Mouse (Mus musculus) embryo, embryonic 11 days (tissue): ENCODE measurements around the gene Atp8b4.

Source experiments
- DNase-seq: peaks from one replicate; pipeline ENCODE4 v3.0.0-alpha.2; 2015

The Atp8b4 gene

DNA sequence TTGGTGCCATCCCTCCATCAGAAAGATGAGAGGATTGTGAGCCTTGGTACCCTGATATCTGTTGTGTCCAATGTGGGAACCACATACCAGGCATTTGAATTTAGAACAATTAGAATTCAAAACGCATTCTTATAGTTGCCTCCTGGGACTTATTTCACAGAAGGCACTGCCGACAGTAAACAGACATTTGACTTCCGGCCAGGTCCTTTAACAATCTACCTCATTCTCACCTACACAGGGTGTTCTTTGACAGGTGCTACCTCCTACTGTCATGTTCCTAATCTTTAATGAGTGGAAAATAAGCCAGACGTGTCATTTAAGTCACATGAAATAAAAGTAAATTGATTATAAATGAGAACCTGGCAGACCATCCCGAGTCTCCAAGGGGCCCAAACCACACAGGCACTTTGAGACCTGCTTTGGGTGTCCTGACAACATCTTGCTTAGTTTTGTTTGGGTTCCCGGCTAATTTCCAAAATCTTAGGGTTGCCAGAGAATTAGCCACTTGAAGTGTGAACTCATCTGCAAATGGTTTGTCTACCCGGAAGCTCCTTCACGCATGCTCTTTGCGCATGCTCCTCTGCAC lies 67.9 kb downstream of the Atp8b4 start:
- no peak for DNase-seq

DNA sequence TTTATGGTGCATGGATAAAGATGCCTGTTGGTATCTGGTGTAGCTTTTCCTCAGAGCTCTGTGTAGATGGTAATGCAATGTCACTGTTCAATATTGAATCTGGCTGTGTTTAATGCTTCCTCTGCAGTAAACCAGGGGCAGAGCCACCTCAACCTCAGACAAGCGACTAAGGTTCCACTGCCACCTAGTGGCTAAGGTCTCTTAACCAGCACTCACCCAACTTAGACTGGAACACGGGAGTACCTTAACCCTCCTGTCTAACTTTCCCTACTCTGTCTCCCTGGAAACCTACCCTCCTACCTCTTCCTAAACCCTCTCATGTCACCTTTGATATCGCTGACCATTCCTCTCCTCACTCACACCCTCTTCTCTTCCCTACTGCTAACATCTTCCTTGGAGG lies 71.2 kb downstream of the Atp8b4 start:
- DNase-seq = peak; percentile 83

DNA sequence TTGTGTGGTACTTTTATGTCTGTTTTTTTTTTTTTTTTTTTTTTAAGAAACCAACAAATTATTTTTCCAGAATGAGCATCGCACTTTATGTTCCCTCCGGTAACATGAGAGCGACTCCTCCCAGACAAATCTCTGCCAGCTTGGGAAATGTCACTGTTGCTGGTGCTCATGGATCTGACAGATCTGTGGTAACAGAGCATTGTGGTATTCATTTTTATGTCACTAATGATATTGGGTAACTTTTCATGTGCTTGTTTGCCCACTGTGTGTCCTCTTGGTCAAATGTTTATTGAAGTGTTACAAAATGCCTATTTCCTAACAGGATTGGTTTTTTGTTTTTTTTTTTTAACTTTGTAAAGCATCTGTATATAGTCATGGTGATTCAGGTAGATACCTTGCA lies 75.3 kb downstream of the Atp8b4 start:
- DNase-seq = no peak

DNA sequence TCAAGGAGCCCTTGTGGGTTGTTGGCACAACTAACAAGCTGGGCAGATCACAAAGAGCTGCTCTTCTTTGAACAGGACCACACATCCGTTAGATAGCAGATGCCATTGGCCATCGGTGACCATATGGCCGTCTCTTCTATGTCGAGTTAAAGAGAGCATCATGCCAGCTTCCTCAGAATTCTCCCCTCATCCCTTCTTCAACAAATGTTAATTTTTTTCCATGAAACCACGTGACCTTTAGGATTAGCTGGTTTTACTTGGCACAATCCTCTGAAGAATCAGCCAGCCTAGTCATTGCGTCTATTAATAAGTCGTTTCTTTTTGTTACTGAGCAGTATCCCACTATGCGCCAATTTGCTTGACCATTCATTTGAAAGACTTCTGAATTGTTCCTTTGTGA lies 75.8 kb downstream of the Atp8b4 start:
- DNase-seq = no peak

DNA sequence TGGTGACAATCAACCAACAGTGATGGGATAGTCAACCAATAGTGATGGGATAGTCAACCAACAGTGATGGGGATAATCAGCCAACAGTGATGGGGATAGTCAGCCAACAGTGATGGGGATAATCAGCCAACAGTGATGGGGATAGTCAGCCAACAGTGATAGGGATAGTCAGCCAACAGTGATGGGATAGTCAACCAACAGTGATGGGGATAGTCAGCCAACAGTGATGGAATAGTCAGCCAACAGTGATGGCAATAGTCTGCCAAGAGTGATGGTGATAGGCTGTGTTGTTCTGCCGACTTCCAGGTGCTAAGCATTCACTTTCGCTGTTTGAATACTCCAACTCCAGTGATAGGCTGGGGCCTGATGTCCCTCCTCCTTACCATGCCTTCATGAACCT lies 79.6 kb downstream of the Atp8b4 start:
- no peak for DNase-seq

DNA sequence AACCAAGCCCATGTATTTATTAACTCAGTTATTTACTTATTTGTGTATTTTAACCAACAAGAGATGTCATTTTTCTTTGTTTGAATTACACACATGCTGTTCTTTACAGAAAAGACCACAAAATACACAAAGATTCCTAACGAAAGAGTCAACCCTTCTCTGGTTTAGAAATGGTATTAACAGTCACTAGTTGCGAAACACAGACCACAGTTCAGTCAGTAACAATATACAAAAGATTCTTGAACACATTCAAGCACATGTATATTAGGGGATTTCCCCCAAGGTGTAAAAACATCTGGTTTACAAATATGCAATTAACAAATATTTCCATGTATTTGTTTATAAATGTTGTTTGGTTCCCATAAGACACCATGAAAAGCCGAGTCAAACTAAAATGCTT lies 81.6 kb downstream of the Atp8b4 start:
- DNase-seq = no peak

DNA sequence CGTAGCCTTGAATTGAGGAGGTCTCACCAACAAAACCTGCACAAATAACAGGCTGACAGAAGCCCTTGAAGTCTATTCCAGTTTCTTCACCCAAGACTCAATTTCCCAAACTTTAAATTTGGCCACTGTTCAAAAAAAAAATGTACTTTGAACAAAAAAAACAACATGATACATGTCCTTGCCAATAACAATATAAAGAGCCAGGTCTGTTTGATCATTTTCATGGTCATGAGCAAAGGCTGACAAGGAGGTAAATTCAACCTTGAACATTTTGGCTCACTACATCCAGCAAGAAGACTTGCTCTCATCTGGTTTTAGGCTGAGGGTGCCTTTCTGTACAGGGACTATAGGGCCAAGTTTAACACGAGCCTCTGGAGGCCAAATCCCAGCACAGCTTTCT lies 83.7 kb downstream of the Atp8b4 start:
- DNase-seq = no peak

DNA sequence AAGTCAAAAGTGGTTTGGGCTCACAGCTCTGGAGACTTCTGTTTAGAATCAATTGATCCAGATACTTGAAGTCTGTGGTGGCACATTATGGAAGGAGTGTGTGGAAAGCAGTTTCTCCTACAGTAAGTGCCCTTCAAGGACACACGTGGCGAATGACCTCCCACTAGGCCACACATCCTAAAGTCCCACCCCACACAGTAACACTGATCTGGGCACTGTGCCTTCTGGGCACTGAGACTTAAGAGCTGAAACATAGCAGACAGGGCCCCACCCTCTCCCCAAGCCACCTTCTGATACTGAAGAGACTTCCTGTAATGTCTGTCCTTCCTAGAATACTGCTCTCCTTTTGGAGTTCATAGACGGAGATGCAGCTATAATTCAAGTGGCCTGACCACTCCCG lies 84.5 kb downstream of the Atp8b4 start:
- no peak for DNase-seq

DNA sequence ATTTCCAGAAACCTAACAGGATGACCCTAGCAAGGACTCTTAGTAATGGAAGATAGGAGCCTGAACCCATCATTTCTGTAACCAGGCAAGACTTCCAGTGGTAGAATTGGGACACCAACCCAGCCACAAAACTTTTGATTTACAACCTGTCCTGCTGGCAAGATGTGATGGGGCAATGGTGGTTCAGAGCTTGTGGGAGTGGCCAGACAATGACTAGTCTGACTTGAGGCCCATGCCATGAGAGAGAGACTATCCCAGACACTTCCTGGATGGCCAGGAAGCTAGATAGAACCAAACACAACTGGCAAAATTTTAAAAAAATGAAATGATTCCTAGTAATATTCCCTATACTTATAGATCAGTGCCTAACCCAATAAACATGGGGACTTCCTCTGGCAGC lies 87.7 kb downstream of the Atp8b4 start:
- DNase-seq = no peak

DNA sequence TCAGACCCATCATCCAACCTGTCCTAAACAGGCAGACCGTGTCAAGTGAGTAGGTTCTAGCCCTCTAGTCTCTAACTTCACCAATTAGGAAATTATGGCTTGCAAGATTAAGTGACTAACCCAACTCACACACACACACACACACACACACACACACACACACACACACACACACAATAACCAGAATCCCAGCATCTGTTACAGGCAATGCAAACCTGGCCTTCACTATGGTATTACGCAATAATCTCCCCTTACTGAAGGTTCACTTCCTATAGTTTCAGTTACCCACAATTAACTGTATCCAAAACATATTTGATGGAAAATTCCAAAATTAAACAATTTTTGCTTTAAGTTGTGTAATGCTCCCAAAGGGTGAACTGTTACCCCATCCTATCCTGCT lies 101.0 kb downstream of the Atp8b4 start:
- DNase-seq = no peak

DNA sequence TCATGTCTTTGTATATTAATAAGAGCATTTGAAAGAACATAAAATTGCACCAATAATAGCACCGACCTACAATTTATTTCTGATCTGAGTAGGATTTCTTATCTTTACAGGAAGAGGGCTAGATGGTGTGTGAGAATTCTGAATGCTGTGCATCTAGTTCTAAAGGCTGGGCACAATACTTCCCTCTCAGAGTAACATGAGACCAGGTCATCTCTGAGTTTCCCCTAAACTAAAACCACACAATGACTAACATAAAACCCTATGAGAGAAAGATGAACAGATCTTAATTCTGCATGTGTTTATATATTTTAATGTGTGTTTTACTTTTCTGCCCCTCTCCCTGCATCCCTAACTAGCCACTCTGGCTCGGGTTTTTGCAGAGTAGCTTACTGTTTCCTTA lies 101.5 kb downstream of the Atp8b4 start:
- no peak for DNase-seq

DNA sequence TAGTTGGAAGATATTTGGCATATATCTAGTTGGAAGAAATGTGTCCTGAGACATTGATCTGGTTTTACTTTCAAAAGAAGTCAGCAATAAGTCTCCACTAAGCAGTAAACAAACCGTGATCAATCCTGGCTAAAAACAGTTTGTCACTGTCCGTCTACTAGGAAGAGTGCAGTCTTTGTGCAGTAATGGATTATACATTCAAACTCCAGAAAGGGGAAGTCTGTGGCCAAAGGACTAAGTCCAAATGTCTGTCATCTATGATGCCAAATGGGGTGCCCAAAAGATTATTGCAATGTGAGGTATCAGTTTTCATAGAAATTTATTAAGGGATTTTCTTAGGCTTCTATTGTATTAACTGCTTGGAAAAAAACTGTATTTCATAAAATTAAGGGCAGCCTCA lies 102.3 kb downstream of the Atp8b4 start:
- no peak for DNase-seq

DNA sequence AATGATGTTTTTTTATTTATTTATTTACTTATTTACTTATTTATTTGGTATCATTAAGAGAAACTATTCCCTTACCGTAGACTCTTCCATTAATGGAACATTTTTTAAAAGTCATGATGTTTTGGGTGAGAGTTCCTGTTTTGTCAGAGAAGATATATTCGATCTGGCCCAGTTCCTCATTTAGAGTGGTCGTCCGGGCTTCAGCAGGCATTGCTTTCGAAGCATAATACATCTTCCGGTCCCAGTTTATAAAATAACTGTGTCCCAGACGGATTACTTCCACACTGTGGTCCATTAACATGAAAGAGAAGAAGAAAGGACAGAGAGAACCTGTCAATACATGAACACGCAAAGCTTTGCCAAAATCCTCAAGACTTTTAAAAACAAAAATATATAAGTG lies 103.0 kb downstream of the Atp8b4 start:
- DNase-seq = no peak

DNA sequence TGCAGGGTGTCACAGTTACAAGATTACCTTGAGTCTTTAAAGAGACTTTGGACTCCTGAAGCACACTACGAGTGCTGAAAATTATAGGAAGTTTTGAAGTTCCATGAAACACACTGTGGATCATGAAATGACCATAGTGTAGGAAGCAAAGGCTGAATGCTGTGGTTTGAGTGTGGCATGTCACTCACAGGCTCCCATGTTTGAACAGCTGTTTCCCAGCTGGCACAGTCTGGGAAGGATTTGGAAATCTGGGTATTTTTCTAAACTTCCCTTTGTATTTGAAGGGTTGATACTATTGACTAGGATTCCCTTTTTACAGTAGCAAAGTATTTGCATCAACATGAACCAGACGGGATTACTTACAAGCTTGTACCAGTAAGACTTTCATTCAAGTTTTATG lies 105.5 kb downstream of the Atp8b4 start:
- DNase-seq = peak; percentile 8

DNA sequence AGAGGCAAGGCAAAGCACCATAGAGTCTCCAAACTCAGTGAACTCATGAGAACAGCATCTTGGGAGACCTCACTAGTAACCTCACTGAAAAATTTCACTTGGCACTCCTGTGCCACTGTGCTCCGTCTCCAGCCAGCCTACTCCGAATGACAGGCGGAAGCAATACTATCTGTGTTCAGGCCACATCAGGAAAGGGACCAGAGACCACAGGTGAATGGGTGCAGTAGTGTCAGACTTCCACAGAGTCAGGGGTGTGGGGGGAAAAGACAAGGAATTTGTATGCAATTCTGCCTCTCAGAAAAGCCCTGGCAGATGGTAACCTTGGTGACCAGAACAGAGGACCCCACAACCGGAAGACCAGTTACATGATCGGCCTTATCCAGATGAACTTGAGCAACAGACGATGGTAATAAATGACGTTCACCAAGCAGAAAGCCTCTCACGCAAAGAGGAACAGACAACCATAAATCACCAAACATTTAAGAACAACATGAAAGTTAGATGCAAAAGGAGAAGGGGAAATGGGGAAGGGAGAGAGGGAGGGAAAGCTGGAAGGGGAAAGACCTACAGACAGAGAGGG lies 112.9 kb downstream of the Atp8b4 start:
- DNase-seq = no peak

DNA sequence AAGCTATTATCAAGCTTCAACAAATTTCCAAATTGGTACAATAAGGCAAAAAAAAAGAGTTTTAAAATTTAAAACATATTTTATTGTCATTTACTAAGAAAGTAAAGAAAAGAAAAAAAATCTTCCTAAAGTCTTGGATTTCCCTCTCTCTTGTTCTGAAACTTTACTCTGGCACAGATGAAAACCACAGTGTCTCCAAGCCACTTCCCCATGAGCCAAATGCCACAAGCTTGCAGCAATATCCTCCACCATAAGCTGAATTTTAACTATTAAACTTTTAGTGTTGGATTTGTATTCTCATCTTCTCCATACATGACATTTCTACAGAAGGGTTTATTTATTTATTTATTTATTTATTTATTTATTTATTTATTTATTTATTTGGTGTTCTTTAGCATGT lies 114.4 kb downstream of the Atp8b4 start:
- DNase-seq = no peak

DNA sequence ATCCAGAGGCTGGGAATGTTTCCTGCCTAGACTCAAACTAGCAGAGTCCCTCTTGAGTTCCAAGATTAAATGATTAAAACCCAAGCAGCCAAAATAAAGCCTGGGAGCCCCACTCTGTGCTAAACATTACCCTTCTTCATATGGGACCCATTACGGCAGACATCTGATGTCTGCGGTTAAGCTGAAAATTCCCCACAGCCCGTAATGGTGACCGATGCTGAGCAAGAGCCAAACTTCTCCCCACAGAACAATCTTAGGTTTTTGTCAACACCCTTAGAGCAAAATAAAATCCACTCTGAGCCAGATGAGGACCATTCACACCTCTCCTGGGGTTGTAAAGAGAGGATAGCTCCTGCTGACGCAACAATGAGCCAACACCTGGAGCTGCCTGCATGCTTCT lies 120.2 kb downstream of the Atp8b4 start:
- no peak for DNase-seq

DNA sequence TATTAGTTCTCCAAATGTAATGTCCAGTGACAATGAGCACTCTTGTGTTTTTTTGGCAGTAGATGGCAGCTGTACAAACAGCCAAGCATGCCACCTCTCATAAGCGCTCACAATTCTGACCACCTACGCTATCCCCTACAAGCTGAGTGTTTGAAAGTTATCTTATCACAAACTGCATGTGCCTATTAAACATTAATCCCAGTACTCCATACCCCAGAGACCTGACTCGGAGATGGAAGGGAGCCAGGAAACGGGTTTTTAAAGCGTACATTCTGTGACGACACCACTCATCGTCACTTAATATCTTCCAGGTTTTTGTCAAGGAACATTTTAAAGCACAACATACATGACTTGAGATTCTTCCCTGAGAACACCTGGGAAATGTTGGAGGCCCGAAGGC lies 128.8 kb downstream of the Atp8b4 start:
- DNase-seq = no peak

DNA sequence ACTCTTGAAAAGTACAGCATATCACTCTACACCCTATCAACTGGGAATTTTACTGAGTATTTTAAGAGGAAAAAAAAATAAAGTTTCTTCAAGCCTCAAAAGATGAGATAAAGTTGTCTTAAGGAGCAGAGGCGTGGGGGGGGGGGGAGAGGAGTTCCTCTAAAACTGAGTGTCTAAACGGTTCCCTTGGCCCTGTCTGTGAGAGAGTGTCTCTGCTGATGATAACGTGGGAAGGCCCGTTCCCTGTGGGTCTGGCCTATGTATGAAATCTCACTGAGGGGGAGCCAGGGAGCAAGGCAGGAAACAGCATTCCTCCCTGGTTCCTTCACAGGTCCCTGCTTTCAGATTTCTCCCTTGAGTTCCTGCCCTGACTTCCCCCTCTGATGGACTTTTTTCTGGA lies 130.7 kb downstream of the Atp8b4 start:
- no peak for DNase-seq

DNA sequence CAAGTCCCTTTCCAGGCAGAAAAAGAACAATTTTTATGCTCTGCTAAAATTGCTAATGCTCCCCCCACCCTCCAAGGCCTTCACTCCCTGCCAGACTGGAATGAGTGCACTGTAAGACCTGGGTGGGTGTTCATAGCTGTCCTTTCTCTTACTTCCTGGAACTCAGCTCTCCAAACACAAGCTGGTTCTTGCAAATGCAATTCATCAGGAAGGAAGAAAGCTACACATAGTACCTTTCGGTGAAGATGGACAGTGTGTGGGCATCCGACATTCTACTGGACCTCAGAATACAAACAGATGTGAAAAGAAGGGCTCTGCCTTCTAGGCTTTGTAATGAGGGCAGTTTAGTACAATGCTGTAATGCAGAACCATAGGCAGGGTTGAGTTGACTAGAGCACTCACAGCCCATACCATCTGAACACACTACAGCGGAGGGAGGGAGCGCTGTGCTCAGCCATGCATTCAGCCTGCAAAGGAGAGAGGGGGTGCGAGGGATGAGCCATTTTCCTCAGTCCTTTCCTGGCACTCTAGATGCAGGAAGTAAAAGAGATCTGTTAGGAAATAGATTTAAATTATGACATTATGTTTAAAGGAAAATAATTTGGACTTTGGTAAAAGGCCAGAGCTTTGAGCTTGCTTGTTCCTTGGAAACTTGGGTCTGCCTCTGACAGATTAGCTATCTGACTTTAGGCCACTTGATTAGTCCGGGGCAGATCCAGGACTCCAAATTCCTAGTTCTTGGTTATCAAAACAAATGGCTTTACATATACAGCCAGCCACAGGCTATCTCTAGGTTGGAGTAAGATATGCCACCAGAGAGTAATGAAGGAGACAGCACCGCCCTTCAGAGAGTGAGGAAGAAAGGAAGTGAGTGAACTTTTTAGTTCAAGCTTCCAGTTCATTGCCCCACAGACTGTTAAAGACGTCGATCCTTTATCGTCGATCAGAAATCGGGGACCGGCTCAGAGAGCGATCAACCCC lies 136.4 kb downstream of the Atp8b4 start:
- no peak for DNase-seq

DNA sequence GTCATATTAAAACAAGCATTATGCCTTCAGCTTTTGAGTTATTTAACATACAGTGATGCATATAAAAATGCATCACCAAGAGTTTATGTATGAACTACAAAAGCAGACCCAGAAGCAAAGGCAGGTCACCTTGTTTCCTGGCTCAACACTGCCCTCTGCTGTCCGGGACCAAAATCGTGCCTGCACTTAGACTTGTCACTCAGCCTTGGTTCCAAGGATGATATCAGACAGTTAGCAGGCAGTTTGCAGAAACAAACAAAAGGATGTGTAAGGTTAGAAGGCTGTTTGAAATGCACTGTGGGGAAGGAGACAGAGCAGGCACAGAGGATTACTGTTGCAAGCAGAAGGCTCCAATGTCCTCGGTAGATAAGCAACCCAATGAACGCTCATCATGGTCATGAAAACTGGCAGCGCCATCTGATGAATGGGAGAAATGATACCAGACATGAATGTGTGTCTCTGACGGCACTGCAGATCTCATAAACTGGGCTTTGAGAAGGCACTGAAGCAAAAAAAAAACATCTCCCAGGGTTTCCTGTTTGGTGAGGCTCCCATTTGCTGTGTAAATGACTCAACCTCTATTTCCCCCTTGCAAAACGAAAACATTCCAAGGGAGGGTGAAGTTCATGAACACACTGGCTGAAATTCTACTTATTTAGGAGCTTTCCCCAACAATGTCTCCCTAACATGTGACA lies 137.3 kb downstream of the Atp8b4 start:
- peak; percentile 78 for DNase-seq

DNA sequence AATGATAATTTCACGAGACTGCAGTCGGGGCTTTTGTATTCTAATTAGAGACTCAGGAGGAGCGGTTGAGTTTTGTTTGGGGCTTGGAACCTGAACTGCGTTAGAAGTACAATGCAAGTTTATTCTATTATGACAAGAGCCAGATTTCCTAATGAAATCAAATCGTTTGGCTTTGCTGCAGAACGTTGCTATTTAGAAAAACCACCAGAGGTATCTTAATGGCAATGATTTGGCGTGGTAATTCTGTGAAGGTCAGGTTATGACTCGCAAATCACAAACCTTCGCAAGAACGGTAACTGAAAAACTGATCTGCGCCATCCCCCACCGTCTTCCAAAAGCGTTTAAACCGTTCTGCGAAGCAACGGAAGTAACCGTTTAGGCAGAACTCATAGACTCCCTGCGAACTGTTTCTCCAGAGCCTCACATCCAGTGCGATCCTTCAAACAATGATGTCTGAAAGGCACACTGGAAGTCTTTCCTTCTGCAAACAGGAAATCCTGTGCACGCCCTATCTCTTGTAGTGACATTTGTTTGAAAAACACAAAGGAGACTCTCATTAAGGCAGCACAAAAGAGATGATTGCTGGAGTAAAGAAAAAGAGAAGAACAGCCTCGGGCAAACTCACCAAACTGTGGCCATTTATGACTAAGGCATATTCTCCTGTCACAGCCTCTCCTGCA lies 139.2 kb downstream of the Atp8b4 start:
- DNase-seq = peak; percentile 12

DNA sequence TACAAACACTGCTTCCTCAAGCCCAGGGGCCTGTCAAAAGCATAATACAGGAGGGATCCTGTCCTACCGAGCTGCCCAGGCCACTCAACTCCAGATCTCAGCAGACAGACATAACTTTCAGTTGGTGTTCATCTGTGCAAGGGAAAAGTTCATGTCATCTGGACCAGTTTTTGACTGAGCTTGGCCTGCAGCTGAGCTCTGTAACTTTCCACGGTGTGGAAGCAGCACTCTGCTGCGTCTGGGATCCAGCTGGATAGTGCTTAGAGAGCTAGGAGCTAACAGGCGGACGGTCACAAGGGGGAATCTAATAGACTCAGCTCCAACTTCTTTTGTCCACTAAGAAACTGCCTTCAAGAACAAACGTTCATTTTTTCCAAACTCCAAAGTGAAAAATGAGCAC lies 139.8 kb downstream of the Atp8b4 start:
- DNase-seq = peak; percentile 32
